Mouse (Mus musculus): ENCODE data around the gene Shisal2b.
A peak's percentile ranks its signal among the peaks of the same experiment; 100 is the strongest.

Shisal2b gene

GRCm38 (mm10) chr13:104816635-104817571, 46.8 kb downstream of the Shisal2b start, which contains the start of gene Cwc27:
TSS of gene Cwc27 (minus strand) at chr13:104817142.
- peak; percentile 63 to 79 for DNase-seq (ENCODE audit: low spot score in 2 of 2)

GRCm38 (mm10) chr13:104816270-104816634, 47.4 kb downstream of the Shisal2b start:
- DNase-seq (ENCODE audit: low spot score in 2 of 2), result no peak

GRCm38 (mm10) chr13:104805681-104806080, 58.0 kb downstream of the Shisal2b start:
- no peak for DNase-seq (ENCODE audit: low spot score in 2 of 2)

GRCm38 (mm10) chr13:104799566-104800182, 64.0 kb downstream of the Shisal2b start:
- DNase-seq (ENCODE audit: low spot score in 2 of 2), result no peak

DNA sequence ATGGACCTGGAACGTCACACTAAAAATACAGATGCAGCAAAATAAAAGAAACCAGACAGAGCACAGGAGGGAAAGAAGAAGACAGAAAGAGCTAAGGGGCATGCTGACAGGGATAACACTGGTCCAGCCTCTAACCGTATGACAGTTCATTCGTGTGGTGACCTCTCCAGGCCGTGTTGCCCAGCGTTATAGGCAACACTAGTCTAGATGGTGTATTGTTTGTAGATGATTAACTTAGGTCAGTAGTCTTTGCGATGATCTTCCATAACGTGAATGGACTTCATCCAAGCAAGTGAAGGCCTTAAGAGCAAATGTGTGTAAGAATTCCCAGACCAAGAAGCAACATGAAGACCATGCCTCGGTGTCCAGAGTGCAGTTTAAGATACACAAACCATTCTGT, 64.6 kb downstream of the Shisal2b start:
- no peak for DNase-seq (ENCODE audit: low spot score in 2 of 2)
